Mouse (Mus musculus): ENCODE data around the gene Olfr478. TPM values are rescaled to one million over a fixed set of nuclear protein-coding genes. Genes with fewer than 3 reads are reported as not detected.
"Not testable (repeated sequence)": the region's sequence is repeated elsewhere in the genome, so short reads cannot be mapped to it uniquely, and the experiment has no call there.

Gene Olfr478
- polyA plus RNA-seq (2012; rRNA removed), result not detected in 2 replicates

- no peak for DNase-seq (ENCODE audit: low read depth)
Observed at GRCm38 (mm10) chr7:108033889-108034288, at the start of gene Olfr478. Gene Olfr478, minus strand, starts transcription at chr7:108033989.

- DNase-seq (ENCODE audit: low read depth), result no peak
Observed at GRCm38 (mm10) chr7:108079555-108079954, 45.8 kb upstream of the Olfr478 start, which contains the start of gene Olfr481. Gene Olfr481, plus strand, starts transcription at chr7:108079855.

- DNase-seq (ENCODE audit: low read depth), result no peak
Observed at GRCm38 (mm10) chr7:108067246-108067645, 33.5 kb upstream of the Olfr478 start, which contains the start of gene Olfr480. Gene Olfr480, minus strand, starts transcription at chr7:108067346.

GRCm38 (mm10) chr7:108050393-108050792 lies 16.6 kb upstream of the Olfr478 start, which contains the start of gene Olfr479:
Gene Olfr479, plus strand, starts transcription at chr7:108050693.
- DNase-seq (ENCODE audit: low read depth), result no peak

GRCm38 (mm10) chr7:108014256-108014655 lies 19.5 kb downstream of the Olfr478 start:
- DNase-seq (ENCODE audit: low read depth), result not testable (repeated sequence)

GRCm38 (mm10) chr7:107986393-107986792 lies 47.4 kb downstream of the Olfr478 start, which contains the start of gene Olfr477:
Gene Olfr477, plus strand, starts transcription at chr7:107986693.
- no peak for DNase-seq (ENCODE audit: low read depth)

Other genes with a start within 250 kb of the Olfr478 start
- gene Ovch2, start 232.8 kb downstream of the Olfr478 start, polyA plus RNA-seq (2012; rRNA removed), result 268 and 353 TPM in 2 replicates
- gene Olfr467, start 221.7 kb downstream of the Olfr478 start, polyA plus RNA-seq (2012; rRNA removed), result 2.8 and 3.7 TPM in 2 replicates
- gene Olfr469, start 208.4 kb downstream of the Olfr478 start, polyA plus RNA-seq (2012; rRNA removed), result not detected in 2 replicates
- gene Olfr470, start 186.5 kb downstream of the Olfr478 start, polyA plus RNA-seq (2012; rRNA removed), result not detected in 2 replicates
- not detected in 2 replicates for gene Olfr472, start 136.1 kb downstream of the Olfr478 start, polyA plus RNA-seq (2012; rRNA removed)
- gene Olfr473, start 103.5 kb downstream of the Olfr478 start, polyA plus RNA-seq (2012; rRNA removed), result not detected in 2 replicates
- not detected in 2 replicates for gene Olfr474, start 79.3 kb downstream of the Olfr478 start, polyA plus RNA-seq (2012; rRNA removed)
- not detected in 2 replicates for gene Olfr476, start 69.2 kb downstream of the Olfr478 start, polyA plus RNA-seq (2012; rRNA removed)
- not detected in 2 replicates for gene Olfr477, start 47.3 kb downstream of the Olfr478 start, polyA plus RNA-seq (2012; rRNA removed)
- not detected in 2 replicates for gene Olfr479, start 16.7 kb upstream of the Olfr478 start, polyA plus RNA-seq (2012; rRNA removed)
- gene Olfr480, start 33.4 kb upstream of the Olfr478 start, polyA plus RNA-seq (2012; rRNA removed), result not detected in 2 replicates
- gene Olfr481, start 45.9 kb upstream of the Olfr478 start, polyA plus RNA-seq (2012; rRNA removed), result not detected in 2 replicates
- gene Olfr482, start 63.6 kb upstream of the Olfr478 start, polyA plus RNA-seq (2012; rRNA removed), result not detected in 2 replicates
- not detected in 2 replicates for gene Olfr483, start 66.9 kb upstream of the Olfr478 start, polyA plus RNA-seq (2012; rRNA removed)
- gene Olfr484, start 93.5 kb upstream of the Olfr478 start, polyA plus RNA-seq (2012; rRNA removed), result not detected in 2 replicates
- not detected in 2 replicates for gene Olfr485, start 125.9 kb upstream of the Olfr478 start, polyA plus RNA-seq (2012; rRNA removed)
- gene Olfr486, start 138.8 kb upstream of the Olfr478 start, polyA plus RNA-seq (2012; rRNA removed), result not detected in 2 replicates
- gene Olfr487, start 180.6 kb upstream of the Olfr478 start, polyA plus RNA-seq (2012; rRNA removed), result not detected in 2 replicates
- gene Olfr488, start 224.4 kb upstream of the Olfr478 start, polyA plus RNA-seq (2012; rRNA removed), result not detected in 2 replicates

All from gonadal fat pad, adult 2 months (tissue).